Mouse (Mus musculus) limb, embryonic 15.5 days (tissue): ENCODE data around the gene H2-M3. TPM values are rescaled to one million over a fixed set of nuclear protein-coding genes. Genes with fewer than 3 reads are reported as not detected.
"Not testable (repeated sequence)": the region's sequence is repeated elsewhere in the genome, so short reads cannot be mapped to it uniquely, and the experiment has no call there.

Experiments used
- ATAC-seq: fragments of 200-750 bp; cut with Nextera tagmentation; 2 replicates; pipeline ENCODE4 v1.8.0; 2017; ENCODE audit warnings: low read depth, moderate TSS enrichment; ENCODE audit not compliant: insufficient number of reproducible peaks, low FRiP score, low TSS enrichment
- H3K27ac ChIP-seq: fragments of 300-500 bp; sonication (generic); 2 replicates; pipeline ENCODE4 v1.5.1; 2015; ENCODE audit warnings: moderate library complexity, mild to moderate bottlenecking, inconsistent platforms
- H3K27me3 ChIP-seq: fragments of 300-500 bp; sonication (generic); 2 replicates; pipeline ENCODE4 v1.6.1; 2015; ENCODE audit warnings: inconsistent platforms
- H3K36me3 ChIP-seq: fragments of 300-500 bp; sonication (generic); 2 replicates; pipeline ENCODE4 v1.6.1; 2015; ENCODE audit warnings: inconsistent platforms
- H3K4me1 ChIP-seq: fragments of 300-500 bp; sonication (generic); 2 replicates; pipeline ENCODE4 v1.6.1; 2015; ENCODE audit warnings: inconsistent platforms
- H3K4me2 ChIP-seq: fragments of 300-500 bp; sonication (generic); 2 replicates; pipeline ENCODE4 v1.6.1; 2015; ENCODE audit warnings: mild to moderate bottlenecking, inconsistent platforms
- H3K4me3 ChIP-seq: fragments of 300-500 bp; sonication (generic); 2 replicates; pipeline ENCODE4 v1.5.1; 2015; ENCODE audit warnings: mild to moderate bottlenecking, inconsistent platforms
- H3K9ac ChIP-seq: fragments of 300-500 bp; sonication (generic); 2 replicates; pipeline ENCODE4 v1.6.1; 2015; ENCODE audit warnings: inconsistent platforms
- H3K9me3 ChIP-seq: fragments of 300-500 bp; sonication (generic); 2 replicates; pipeline ENCODE4 v1.6.1; 2016; ENCODE audit warnings: inconsistent platforms
- WGBS: fragments of 180-500 bp; shearing (Covaris S2); methylation state at CpG from one replicate; pipeline ENCODE4 v1.1.7; 2015; 5-methylcytosine and 5-hydroxymethylcytosine counted together
- polyA plus RNA-seq: library from polyadenylated mRNA; unstranded; fragments of >200 nt; fragmentation: Nextera tagmentation; extraction: Ambion mirVana; gene quantifications from 2 replicates; pipeline ENCODE4 v1.2.1, GENCODE M21; 2015

The H2-M3 gene
- polyA plus RNA-seq, result 1.9 and 3.3 TPM in 2 replicates

DNA sequence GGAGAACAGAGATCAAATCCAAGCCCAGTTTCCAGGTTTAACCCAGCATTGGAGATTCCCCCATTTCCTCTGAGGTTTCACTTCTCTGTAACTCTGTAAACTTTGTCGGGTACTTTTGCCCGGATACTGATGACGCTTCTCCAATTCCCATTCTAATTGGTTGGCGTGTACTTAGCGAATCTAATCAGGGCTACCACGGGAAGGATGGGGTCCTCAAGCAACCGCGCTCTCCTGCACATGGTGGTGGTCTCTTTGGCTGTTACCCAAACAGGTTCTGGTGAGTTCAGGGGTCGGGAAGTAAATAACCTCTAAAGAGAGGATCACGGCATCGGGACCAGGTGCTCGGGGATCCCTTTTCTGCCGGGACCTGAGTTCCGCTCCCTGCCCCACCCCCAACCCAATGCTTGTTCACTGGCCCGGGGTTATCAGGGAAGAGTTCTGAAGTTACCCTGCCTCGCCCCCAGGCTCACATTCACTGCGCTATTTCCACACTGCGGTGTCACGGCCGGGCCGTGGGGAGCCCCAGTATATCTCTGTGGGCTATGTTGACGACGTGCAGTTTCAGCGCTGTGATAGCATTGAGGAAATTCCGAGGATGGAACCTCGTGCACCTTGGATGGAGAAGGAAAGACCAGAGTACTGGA lies at the start of gene H2-M3:
H2-M3 (plus strand) TSS at position 163 of the 644 bp plus-strand sequence.
- peaks cover 4% of the 10 kb centered on the region; the same call in 1 of the 2 replicates for H3K4me1 ChIP-seq
- no peaks in the 10 kb centered on the region for H3K27me3 ChIP-seq
- H3K9ac ChIP-seq, result no peak within 1 kb of the TSS
- H3K36me3 ChIP-seq, result no peaks in the 10 kb centered on the region
- H3K27ac ChIP-seq, result no peak within 1 kb of the TSS
- 4% methylated on average over 26 of the region's 26 CpGs for WGBS
- ATAC-seq, result peak; percentile 77
- H3K4me2 ChIP-seq, result peak within 1 kb of the TSS; percentile 81
- peak within 1 kb of the TSS; percentile 50 for H3K4me3 ChIP-seq
- no peaks in the 10 kb centered on the region for H3K9me3 ChIP-seq

GRCm38 (mm10) chr17:37221879-37222278 lies 48.1 kb upstream of the H2-M3 start:
- Histone ChIP-seq H3K36me3 (no peaks in the 10 kb centered on the region), H3K9me3 (0 out of 2 replicates have a peak, but pooled peaks cover 3% of the 10 kb centered on the region), H3K4me3 (no peak overlapping the region), H3K27ac (no peak overlapping the region), H3K9ac (no peak overlapping the region), H3K4me2 (no peak overlapping the region), H3K4me1 (no peaks in the 10 kb centered on the region), H3K27me3 (no peaks in the 10 kb centered on the region)
- whole genome bisulfite sequencing, result 48% methylated on average over 1 of the region's 1 CpGs
- no peak for ATAC-seq

GRCm38 (mm10) chr17:37237230-37237629 lies 32.8 kb upstream of the H2-M3 start, which contains the start of gene Olfr97:
Olfr97 (minus strand) TSS chr17:37237330.
- H3K27ac ChIP-seq, ATAC-seq, H3K9me3 ChIP-seq, H3K4me2 ChIP-seq, H3K36me3 ChIP-seq, H3K27me3 ChIP-seq, H3K4me1 ChIP-seq, H3K4me3 ChIP-seq, H3K9ac ChIP-seq: not testable (repeated sequence)
- 88% methylated on average over 2 of the region's 2 CpGs for WGBS

- Histone ChIP-seq H3K4me3 (no peak overlapping the region), H3K36me3 (no peaks in the 10 kb centered on the region), H3K4me2 (no peak overlapping the region), H3K9ac (no peak overlapping the region), H3K27ac (no peak overlapping the region), H3K4me1 (no peaks in the 10 kb centered on the region), H3K27me3 (no peaks in the 10 kb centered on the region), H3K9me3 (no peaks in the 10 kb centered on the region)
- no peak for ATAC-seq
- 54% methylated on average over 3 of the region's 3 CpGs for WGBS
These were observed 27.8 kb upstream of the H2-M3 start for GRCm38 (mm10) chr17:37242198-37242597.

DNA sequence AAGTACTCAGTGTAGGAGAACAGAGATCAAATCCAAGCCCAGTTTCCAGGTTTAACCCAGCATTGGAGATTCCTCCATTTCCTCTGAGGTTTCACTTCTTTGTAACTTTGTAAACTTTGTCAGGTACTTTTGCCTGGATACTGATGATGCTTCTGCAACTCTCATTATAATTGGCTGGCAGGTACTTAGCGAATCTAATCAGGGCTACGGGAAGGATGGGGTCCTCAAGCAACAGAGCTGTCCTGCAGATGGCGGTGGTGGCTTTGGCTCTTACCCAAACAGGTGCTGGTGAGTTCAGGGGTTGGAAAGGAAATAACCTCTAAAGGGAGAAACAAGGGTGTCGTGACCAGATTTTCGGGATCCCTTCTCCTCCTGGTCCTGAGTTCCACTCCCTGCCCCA lies 23.3 kb upstream of the H2-M3 start:
- Histone ChIP-seq H3K4me1 (no peaks in the 10 kb centered on the region), H3K4me3 (no peak overlapping the region), H3K9me3 (no peaks in the 10 kb centered on the region), H3K4me2 (no peak overlapping the region), H3K27me3 (no peaks in the 10 kb centered on the region), H3K9ac (no peak overlapping the region), H3K27ac (no peak overlapping the region), H3K36me3 (no peaks in the 10 kb centered on the region)
- no peak for ATAC-seq
- 26% methylated on average over 5 of the region's 5 CpGs for WGBS

DNA sequence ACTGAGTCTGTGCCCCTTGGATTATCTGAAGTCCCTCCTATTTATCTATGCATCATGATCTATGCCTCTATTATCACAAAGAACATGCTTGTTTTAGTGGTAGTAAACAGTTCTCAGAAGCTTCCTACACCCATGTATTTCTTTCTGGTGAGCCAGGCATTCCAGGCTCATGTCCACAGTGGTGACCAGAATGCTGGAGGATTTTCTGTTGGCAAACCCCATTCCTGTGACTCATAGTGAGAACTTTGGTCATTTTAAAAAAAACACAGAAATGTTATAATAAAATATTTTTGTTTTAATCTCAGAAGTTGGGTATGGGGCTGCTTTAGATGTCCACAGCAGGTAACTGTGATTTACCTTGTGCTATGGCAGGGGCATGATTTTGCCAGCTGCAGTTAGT lies 20.6 kb upstream of the H2-M3 start:
- no peak overlapping the region for H3K4me2 ChIP-seq
- no peak overlapping the region for H3K4me3 ChIP-seq
- no peaks in the 10 kb centered on the region for H3K9me3 ChIP-seq
- no peak overlapping the region for H3K27ac ChIP-seq
- no peaks in the 10 kb centered on the region for H3K36me3 ChIP-seq
- no peak for ATAC-seq
- no peak overlapping the region for H3K9ac ChIP-seq
- H3K27me3 ChIP-seq, result no peaks in the 10 kb centered on the region
- H3K4me1 ChIP-seq, result no peaks in the 10 kb centered on the region

DNA sequence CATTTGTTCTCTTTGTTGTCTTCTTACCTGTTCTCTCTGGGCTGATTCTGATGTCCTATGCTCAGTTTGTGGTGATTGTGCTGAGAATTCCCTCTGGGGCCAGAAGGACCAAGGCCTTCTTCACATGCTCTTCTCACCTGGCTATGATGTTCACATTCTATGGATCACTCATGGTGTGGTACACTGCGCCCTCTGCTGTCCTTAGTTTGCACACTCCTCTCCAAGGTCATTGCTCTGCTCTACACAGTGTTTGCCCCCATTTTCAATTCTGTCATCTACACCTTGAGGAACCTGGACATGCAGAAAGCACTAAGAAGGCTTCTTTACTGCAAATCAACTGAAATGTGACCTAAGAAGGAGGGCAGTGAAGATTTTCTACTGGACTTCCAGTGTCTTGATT lies 19.5 kb upstream of the H2-M3 start:
- Histone ChIP-seq H3K4me2 (no peak overlapping the region), H3K27me3 (no peaks in the 10 kb centered on the region), H3K27ac (no peak overlapping the region), H3K9me3 (no peaks in the 10 kb centered on the region), H3K4me3 (no peak overlapping the region), H3K9ac (no peak overlapping the region), H3K4me1 (no peaks in the 10 kb centered on the region), H3K36me3 (no peaks in the 10 kb centered on the region)
- WGBS, result 11% methylated on average over 1 of the region's 1 CpGs
- no peak for ATAC-seq

DNA sequence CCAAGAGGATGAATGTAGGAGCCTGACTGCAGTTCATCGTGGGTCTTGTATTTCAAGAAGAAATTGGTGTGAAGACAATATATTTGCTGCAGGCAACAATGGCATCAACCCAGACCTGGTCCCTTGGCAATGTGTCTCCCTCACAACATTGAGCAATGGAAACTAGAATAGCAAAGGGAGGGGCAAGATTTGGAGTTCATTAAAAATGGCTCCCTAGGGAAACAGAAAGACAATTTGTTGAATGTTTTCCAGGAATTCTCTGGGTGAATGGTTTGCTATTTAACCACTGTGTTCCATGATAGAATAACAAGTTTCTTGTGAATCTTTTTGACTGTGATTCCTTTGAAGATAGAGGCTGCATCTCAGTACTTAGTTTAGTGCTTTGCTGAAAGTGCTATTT lies 6.4 kb upstream of the H2-M3 start, which contains the start of gene Olfr98:
Olfr98 (minus strand) TSS at position 124 of the 400 bp plus-strand sequence.
- no peaks in the 10 kb centered on the region for H3K36me3 ChIP-seq
- WGBS, result 97% methylated on average over 1 of the region's 1 CpGs
- no peak within 1 kb of the TSS for H3K27ac ChIP-seq
- no peak within 1 kb of the TSS for H3K9ac ChIP-seq
- H3K4me2 ChIP-seq, result no peak within 1 kb of the TSS
- no peaks in the 10 kb centered on the region for H3K4me1 ChIP-seq
- ATAC-seq, result no peak
- no peaks in the 10 kb centered on the region for H3K27me3 ChIP-seq
- H3K9me3 ChIP-seq, result no peaks in the 10 kb centered on the region
- no peak within 1 kb of the TSS for H3K4me3 ChIP-seq

DNA sequence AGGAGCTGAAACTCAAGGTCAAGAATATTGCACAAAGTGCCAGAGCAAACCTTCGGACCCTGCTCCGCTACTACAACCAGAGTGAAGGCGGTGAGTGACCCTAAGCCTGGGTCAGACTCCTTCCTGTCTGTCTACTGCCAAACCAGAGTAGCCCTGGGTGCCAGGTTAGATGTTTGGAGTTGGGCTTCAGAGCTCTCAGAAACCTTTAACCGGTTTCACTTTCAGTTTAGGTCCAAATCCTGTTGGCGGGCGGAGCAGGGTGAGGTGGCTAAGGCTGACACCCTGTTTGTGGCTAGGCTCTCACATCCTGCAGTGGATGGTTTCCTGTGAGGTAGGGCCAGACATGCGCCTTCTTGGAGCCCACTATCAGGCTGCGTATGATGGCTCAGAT lies 677 bp downstream of the H2-M3 start:
- H3K4me2 ChIP-seq, result peak overlapping the region; percentile 81
- H3K9me3 ChIP-seq, result no peaks in the 10 kb centered on the region
- peaks cover 4% of the 10 kb centered on the region; the same call in 1 of the 2 replicates for H3K4me1 ChIP-seq
- 61% methylated on average over 8 of the region's 8 CpGs for WGBS
- no peak overlapping the region for H3K27ac ChIP-seq
- no peak for ATAC-seq
- no peaks in the 10 kb centered on the region for H3K27me3 ChIP-seq
- H3K9ac ChIP-seq, result no peak overlapping the region
- no peaks in the 10 kb centered on the region for H3K36me3 ChIP-seq
- H3K4me3 ChIP-seq, result peak overlapping the region; percentile 50

GRCm38 (mm10) chr17:37275626-37276248 lies 5.7 kb downstream of the H2-M3 start:
- Histone ChIP-seq H3K27me3 (no peaks in the 10 kb centered on the region), H3K9me3 (no peaks in the 10 kb centered on the region), H3K4me3 (no peak overlapping the region), H3K4me2 (no peak overlapping the region), H3K36me3 (no peaks in the 10 kb centered on the region), H3K9ac (no peak overlapping the region), H3K4me1 (no peaks in the 10 kb centered on the region; the same call in 1 of the 2 replicates), H3K27ac (no peak overlapping the region)
- WGBS, result 74% methylated on average over 2 of the region's 2 CpGs
- no peak for ATAC-seq

- no peaks in the 10 kb centered on the region for H3K4me1 ChIP-seq
- no peak overlapping the region for H3K27ac ChIP-seq
- no peak overlapping the region for H3K9ac ChIP-seq
- no peaks in the 10 kb centered on the region for H3K27me3 ChIP-seq
- ATAC-seq, result no peak
- H3K4me3 ChIP-seq, result no peak overlapping the region
- H3K4me2 ChIP-seq, result no peak overlapping the region
- no peaks in the 10 kb centered on the region for H3K9me3 ChIP-seq
- H3K36me3 ChIP-seq, result no peaks in the 10 kb centered on the region
These were observed 6.6 kb downstream of the H2-M3 start for GRCm38 (mm10) chr17:37276573-37276972.

- Histone ChIP-seq H3K27ac (no peak overlapping the region), H3K4me3 (no peak overlapping the region), H3K36me3 (no peaks in the 10 kb centered on the region), H3K27me3 (no peaks in the 10 kb centered on the region), H3K9me3 (no peaks in the 10 kb centered on the region), H3K4me1 (no peaks in the 10 kb centered on the region), H3K9ac (no peak overlapping the region), H3K4me2 (no peak overlapping the region)
- 64% methylated on average over 1 of the region's 1 CpGs for WGBS
- ATAC-seq, result no peak
These were observed 10.3 kb downstream of the H2-M3 start for GRCm38 (mm10) chr17:37280331-37280730.
